8 mouse cellular contexts compared by ENCODE assay signal in genomic region chr17:84189127-84189854, GRCm38 (mm10). TPM values are rescaled to one million over a fixed set of nuclear protein-coding genes. Genes with fewer than 3 reads are reported as not detected.
A peak's percentile ranks its signal among the peaks of the same experiment; 100 is the strongest.
DNase-seq lines count a peak whose midpoint lies in the region; ATAC-seq lines count a peak whose summit lies in the region.

No protein-coding gene starts in this region.

- H3K9ac ChIP-seq in hindbrain, embryonic 16.5 days (ENCODE audit: low read depth, low read length): no peak overlapping the region; the same call in 1 of the 2 replicates
- peak overlapping the region; percentile 78 for H3K9ac ChIP-seq in liver, embryonic 16.5 days (ENCODE audit: low read depth, low read length)

- H3K4me3 ChIP-seq in hindbrain, embryonic 16.5 days (ENCODE audit: low read length): no peak overlapping the region
- peak overlapping the region; percentile 80 for H3K4me3 ChIP-seq in liver, embryonic 16.5 days (ENCODE audit: low read depth, low read length)

- H3K9me3 ChIP-seq in hindbrain, embryonic 16.5 days (ENCODE audit: control insufficient read depth, low read length): no peaks in the 10 kb centered on the region
- no peaks in the 10 kb centered on the region for H3K9me3 ChIP-seq in liver, embryonic 16.5 days (replicated peaks; ENCODE audit: control insufficient read depth, low read length)

- no peak for ATAC-seq in hindbrain, embryonic 16.5 days
- ATAC-seq in liver, embryonic 16.5 days (ENCODE audit: low read depth): no peak

- peaks cover 17% of the 10 kb centered on the region for H3K4me1 ChIP-seq in hindbrain, embryonic 16.5 days (ENCODE audit: control insufficient read depth, insufficient read depth, low read depth, low read length)
- peaks cover 30% of the 10 kb centered on the region for H3K4me1 ChIP-seq in liver, embryonic 16.5 days (ENCODE audit: control insufficient read depth, low read depth, low read length)

- H3K27ac ChIP-seq in hindbrain, embryonic 16.5 days (ENCODE audit: low read depth, low read length): peak overlapping the region; percentile 89
- peak overlapping the region; percentile 96 for H3K27ac ChIP-seq in liver, embryonic 16.5 days (ENCODE audit: low read length)

- peaks cover 8% of the 10 kb centered on the region for H3K27me3 ChIP-seq in hindbrain, embryonic 16.5 days (replicated peaks; ENCODE audit: control insufficient read depth, insufficient read depth, low read length)
- H3K27me3 ChIP-seq in liver, embryonic 16.5 days (ENCODE audit: control insufficient read depth, insufficient read depth, low read depth, low read length): no peaks in the 10 kb centered on the region

- peak; percentile 57 to 82 for DNase-seq in adrenal gland, adult (ENCODE audit: inconsistent age in 2 of 2, low spot score in 1 of 2)
- DNase-seq in adrenal gland, postnatal 4 days (ENCODE audit: low spot score in 2 of 2): no peak
- DNase-seq in urinary bladder, postnatal 25 days (ENCODE audit: low spot score): peak; percentile 19
- DNase-seq in urinary bladder, adult 2 months (ENCODE audit: low spot score): no peak
- DNase-seq in embryo, embryonic 10.5 days (ENCODE audit: low spot score): no peak
- no peak for DNase-seq in ovary, adult 18-20 months (ENCODE audit: low spot score)

- 81% methylated on average over 5 of the region's 5 CpGs for WGBS in hindbrain, embryonic 16.5 days
- 80% methylated on average over 5 of the region's 5 CpGs for WGBS in liver, embryonic 16.5 days (ENCODE audit: insufficient replicate concordance)

- H3K4me2 ChIP-seq in hindbrain, embryonic 16.5 days (ENCODE audit: low read length): peak overlapping the region; percentile 94
- peak overlapping the region; percentile 97 for H3K4me2 ChIP-seq in liver, embryonic 16.5 days (ENCODE audit: low read depth, low read length)

- H3K36me3 ChIP-seq in hindbrain, embryonic 16.5 days (ENCODE audit: control insufficient read depth, insufficient read depth, low read length): no peaks in the 10 kb centered on the region
- no peaks in the 10 kb centered on the region; the same call in 1 of the 2 replicates for H3K36me3 ChIP-seq in liver, embryonic 16.5 days (ENCODE audit: control insufficient read depth, insufficient read depth)

RNA-seq across cellular contexts. Expression of gene Zfp36l2, which starts 1.5 kb away (rescaled TPM):
- total RNA-seq in adrenal gland, postnatal 4 days (2021): 10 to 100 TPM; 65.6 to 71.3 TPM
- polyA plus RNA-seq in urinary bladder, adult 2 months (2012; rRNA removed): 67.9 and 84.3 TPM in 2 replicates
- 3.9 and 4.2 TPM in 2 replicates for polyA plus RNA-seq in hindbrain, embryonic 16.5 days (2015; fragmentation: Nextera tagmentation; extraction: Ambion mirVana)
- polyA plus RNA-seq in liver, embryonic 16.5 days (2015; fragmentation: Nextera tagmentation; extraction: Ambion mirVana): 4.6 and 4.7 TPM in 2 replicates

Comparison
In these comparisons a context has a peak if more than half of its experiments do, and no peak if none do; other contexts are left out.
1. DNase-seq: peak in adrenal gland, adult (2 of 2) and urinary bladder, postnatal 25 days (single experiment); none in adrenal gland, postnatal 4 days (0 of 2), urinary bladder, adult 2 months (single experiment), embryo, embryonic 10.5 days (single experiment) and ovary, adult 18-20 months (single experiment).
2. RNA of gene Zfp36l2, which starts 1.5 kb away (polyA plus RNA-seq): 67.9 to 84.3 TPM in urinary bladder, adult 2 months; 4.6 to 4.7 TPM in liver, embryonic 16.5 days and 3.9 to 4.2 TPM in hindbrain, embryonic 16.5 days; every median in the first group is over 10 times any median in the second.